Mouse (Mus musculus): Measurements from ENCODE around the gene Slc35e4. TPM values are rescaled to one million over a fixed set of nuclear protein-coding genes. Genes with fewer than 3 reads are reported as not detected.
"Not testable (repeated sequence)": the region's sequence is repeated elsewhere in the genome, so short reads cannot be mapped to it uniquely, and the experiment has no call there.

Slc35e4 gene
- polyA plus RNA-seq (2016; fragmentation: Nextera tagmentation; extraction: Ambion mirVana), result 5.4 and 6.8 TPM in 2 replicates

DNA sequence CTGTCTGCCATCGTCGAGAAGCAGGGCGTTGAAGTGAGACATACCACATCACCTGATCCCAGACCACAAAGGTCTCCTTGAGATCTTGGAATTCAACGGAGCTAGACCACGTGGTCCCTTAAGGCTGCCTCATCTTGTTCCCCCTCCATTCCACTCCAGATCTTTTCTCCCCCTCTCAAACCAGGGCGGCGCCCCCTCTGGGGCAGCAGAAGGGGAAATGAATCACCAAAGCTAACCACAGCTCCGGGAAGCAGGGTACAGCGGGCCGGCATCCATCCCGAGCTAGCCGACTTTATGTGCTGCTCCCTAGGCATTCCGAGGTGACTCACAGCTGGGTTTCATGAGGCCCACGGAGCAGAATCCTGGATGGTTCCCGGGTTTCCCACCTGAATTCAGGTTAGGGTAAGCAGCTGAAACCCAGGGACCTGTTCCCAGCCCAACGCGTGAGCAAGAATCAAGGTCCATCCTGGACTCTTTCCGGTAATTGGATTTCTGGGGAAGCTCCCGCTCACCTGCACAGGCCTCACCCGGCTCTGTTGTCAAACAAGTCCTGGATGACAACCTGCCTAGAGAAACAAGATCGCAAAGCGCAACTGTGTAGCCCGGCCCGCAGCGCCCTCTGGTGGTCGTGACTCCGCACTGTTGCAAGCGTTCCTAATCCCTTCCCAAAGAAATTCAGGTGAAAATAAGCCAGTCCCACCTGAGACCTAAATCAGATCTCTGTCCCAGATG lies at the start of gene Slc35e4:
Gene Slc35e4 (minus strand): TSS at position 556 of the 732 bp plus-strand sequence.
- H3K4me3 ChIP-seq, result peak within 1 kb of the TSS; percentile 68
- H3K4me1 ChIP-seq (replicated peaks), result peaks cover 46% of the 10 kb centered on the region
- H3K36me3 ChIP-seq, result 0 out of 2 replicates have a peak, but pooled peaks cover 6% of the 10 kb centered on the region
- WGBS, result under 1% methylated on average over 28 of the region's 28 CpGs
- peak within 1 kb of the TSS; percentile 84 for H3K27ac ChIP-seq
- H3K9me3 ChIP-seq, result no peaks in the 10 kb centered on the region
- DNase-seq (ENCODE audit: low spot score), result peak; percentile 85
- H3K27me3 ChIP-seq (ENCODE audit: insufficient read depth, poor library complexity, severe bottlenecking), result peaks cover 18% of the 10 kb centered on the region

DNA sequence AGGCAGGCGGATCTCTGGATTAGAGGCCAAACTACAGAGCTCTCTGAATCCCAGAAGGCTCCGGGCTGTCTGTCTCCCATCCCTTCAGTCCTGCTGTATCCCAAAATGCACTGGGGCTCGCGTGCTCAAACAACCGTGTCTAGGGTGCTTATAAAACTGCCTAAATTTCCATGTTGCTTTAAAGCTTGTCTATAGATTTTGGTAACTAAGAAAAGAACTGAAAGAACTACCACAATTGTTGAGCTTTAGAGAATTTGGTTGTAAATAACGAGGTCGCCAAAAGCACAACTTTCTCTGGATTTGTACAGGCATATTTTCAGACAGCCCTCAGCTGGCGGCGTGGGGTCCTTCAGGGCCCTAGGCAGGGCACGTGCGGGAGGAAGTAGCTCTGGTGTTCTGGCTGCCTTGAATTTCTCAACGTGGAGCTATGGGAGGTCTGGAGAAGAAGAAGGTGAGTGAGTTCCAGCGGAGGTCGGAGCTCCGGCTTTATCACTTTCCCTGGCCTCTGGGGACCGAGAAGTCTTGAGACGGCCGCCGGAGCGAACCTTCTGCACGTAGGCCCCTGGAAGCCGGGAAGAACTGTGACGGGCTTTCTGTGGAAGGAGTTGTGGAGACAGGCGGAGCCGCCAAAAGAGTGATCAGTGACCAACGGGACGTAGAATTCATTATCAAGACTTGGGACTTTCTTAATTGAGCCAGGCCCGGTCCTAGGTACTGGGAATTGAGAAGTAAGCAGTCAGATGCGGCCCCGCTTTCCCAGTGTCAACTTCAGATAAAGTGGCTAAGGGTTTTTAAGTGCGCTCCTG lies 49.3 kb upstream of the Slc35e4 start, which contains the start of gene Pes1:
Gene Pes1 (plus strand): TSS at position 366 of the 806 bp plus-strand sequence.
- peak within 1 kb of the TSS; percentile 93 for H3K27ac ChIP-seq
- H3K36me3 ChIP-seq, result peaks cover 24% of the 10 kb centered on the region
- peaks cover 18% of the 10 kb centered on the region for H3K4me1 ChIP-seq (replicated peaks)
- no peaks in the 10 kb centered on the region for H3K27me3 ChIP-seq (ENCODE audit: insufficient read depth, poor library complexity, severe bottlenecking)
- peak within 1 kb of the TSS; percentile 89 for H3K4me3 ChIP-seq
- DNase-seq (ENCODE audit: low spot score), result peak; percentile 82
- H3K9me3 ChIP-seq, result no peaks in the 10 kb centered on the region
- WGBS, result under 1% methylated on average over 31 of the region's 31 CpGs

DNA sequence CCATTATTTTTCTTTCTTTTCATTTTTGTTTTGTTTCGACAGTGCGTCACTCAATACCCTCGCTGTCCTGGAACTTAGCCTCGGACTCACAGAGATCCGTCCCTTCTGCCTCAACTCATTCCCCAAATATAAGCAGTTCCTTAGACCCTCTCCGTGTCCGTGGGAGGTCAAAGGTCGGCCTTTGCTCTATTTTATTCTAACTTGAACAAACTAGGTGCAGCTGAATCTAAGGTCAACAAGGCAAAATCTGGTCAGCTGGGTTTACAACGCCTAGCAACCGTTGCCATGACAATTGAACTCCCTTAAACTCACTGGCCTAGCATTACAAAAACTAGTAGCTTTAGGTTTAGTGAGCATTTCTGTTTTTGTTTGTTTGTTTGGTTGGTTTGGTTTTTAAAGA lies 48.7 kb upstream of the Slc35e4 start:
- H3K9me3 ChIP-seq, result no peaks in the 10 kb centered on the region
- H3K27ac ChIP-seq, result peak overlapping the region; percentile 93
- H3K27me3 ChIP-seq (ENCODE audit: insufficient read depth, poor library complexity, severe bottlenecking), result no peaks in the 10 kb centered on the region
- peak overlapping the region; percentile 89 for H3K4me3 ChIP-seq
- peaks cover 18% of the 10 kb centered on the region for H3K4me1 ChIP-seq (replicated peaks)
- DNase-seq (ENCODE audit: low spot score), result no peak
- peaks cover 17% of the 10 kb centered on the region for H3K36me3 ChIP-seq
- 69% methylated on average over 10 of the region's 10 CpGs for WGBS

DNA sequence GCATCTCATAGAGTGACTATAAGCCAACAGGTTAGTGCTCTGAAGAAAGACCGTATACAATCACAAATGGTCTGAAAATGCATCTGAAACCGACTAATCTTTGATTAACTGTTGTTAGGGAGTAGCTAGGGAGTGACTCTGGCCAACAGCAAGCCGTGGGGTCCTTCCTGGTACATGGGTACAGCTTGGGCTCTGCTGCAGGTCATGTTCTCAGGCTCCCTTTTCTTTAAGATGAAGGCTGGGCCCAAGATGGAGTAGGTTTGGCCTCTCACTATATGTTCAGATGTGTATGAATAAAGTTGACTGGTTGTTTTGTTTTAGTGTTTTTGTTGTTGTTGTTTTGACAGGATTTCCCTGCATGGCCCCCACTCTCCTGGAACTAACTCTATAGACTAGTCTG lies 47.3 kb upstream of the Slc35e4 start:
- no peak for DNase-seq (ENCODE audit: low spot score)
- H3K4me1 ChIP-seq (replicated peaks), result peaks cover 18% of the 10 kb centered on the region
- H3K9me3 ChIP-seq, result no peaks in the 10 kb centered on the region
- H3K27ac ChIP-seq, result no peak overlapping the region
- H3K36me3 ChIP-seq, result peaks cover 8% of the 10 kb centered on the region
- 73% methylated on average over 3 of the region's 3 CpGs for WGBS
- H3K4me3 ChIP-seq, result no peak overlapping the region
- no peaks in the 10 kb centered on the region for H3K27me3 ChIP-seq (ENCODE audit: insufficient read depth, poor library complexity, severe bottlenecking)

DNA sequence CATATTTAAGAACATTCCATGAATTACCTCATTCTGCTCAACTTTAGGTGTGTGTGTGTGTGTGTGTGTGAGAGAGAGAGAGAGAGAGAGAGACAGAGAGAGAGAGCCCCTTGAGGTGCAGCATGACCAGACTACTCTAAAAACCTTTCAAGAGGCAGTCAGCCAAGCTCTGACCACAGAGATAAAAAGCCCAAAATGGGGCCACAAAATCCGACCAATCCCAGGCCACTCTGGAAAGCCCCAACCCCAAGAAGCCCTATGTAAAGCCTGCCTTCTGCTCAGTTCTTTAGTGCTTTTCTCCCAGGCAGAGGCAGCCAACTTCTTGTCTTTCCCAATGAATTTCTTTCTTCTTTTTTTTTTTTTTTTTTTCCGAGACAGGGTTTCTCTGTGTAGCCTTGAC lies 46.4 kb upstream of the Slc35e4 start:
- no peaks in the 10 kb centered on the region for H3K27me3 ChIP-seq (ENCODE audit: insufficient read depth, poor library complexity, severe bottlenecking)

DNA sequence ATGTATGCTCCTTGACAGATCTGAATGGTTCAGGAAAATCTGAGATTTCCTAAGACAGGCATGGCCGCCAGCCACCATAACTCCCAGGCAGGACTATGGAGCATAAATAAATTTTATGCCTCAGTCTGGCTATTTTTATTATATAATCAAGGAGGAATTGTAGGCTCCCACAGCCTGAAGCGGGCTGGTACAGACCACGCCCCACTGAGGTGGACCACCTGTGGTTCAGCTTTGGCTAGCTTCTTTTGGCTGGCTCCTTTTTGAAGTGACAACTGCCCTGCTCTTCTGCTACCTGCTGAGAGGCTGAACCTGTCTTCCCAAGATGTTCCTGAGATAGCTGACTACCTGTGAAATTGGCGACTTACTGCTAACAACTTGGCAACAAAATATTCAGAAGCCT lies 40.9 kb upstream of the Slc35e4 start:
- not testable (repeated sequence) for H3K36me3 ChIP-seq; H3K4me3 ChIP-seq; DNase-seq (ENCODE audit: low spot score); H3K27me3 ChIP-seq (ENCODE audit: insufficient read depth, poor library complexity, severe bottlenecking); H3K4me1 ChIP-seq (replicated peaks); H3K27ac ChIP-seq
- peaks cover 26% of the 10 kb centered on the region; the same call in 1 of the 2 replicates for H3K9me3 ChIP-seq
- WGBS, result 74% methylated on average over 4 of the region's 4 CpGs

More for the DNA sequence above, 46.4 kb upstream of the Slc35e4 start:
- WGBS, result 64% methylated on average over 2 of the region's 2 CpGs
- no peak for DNase-seq (ENCODE audit: low spot score)
- Histone ChIP-seq H3K4me1 (replicated peaks) (peaks cover 16% of the 10 kb centered on the region), H3K9me3 (0 out of 2 replicates have a peak, but pooled peaks cover 5% of the 10 kb centered on the region), H3K4me3 (no peak overlapping the region), H3K27ac (no peak overlapping the region), H3K36me3 (no peaks in the 10 kb centered on the region)

DNA sequence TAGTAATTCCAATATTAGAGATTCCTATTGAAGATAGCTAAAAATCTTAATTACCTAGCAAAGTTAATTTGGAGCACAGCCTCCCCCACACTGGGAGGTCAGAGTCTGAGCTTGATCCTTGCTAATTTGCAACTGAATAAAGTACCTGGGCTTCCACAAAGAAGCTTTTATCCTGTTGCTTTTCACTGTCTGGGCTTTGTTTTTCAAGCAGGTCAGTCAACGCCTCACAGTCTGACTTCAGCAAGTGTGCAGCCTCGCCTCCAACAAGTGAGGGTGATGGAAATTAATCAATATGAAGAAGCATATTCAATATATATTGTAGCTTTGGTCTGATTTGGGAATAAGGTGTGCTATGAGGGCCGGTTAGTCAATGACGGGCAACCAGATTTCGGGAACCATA lies 40.4 kb upstream of the Slc35e4 start:
- not testable (repeated sequence) for H3K4me3 ChIP-seq; H3K4me1 ChIP-seq (replicated peaks); H3K27ac ChIP-seq; H3K27me3 ChIP-seq (ENCODE audit: insufficient read depth, poor library complexity, severe bottlenecking); H3K36me3 ChIP-seq; DNase-seq (ENCODE audit: low spot score)
- WGBS, result 77% methylated on average over 5 of the region's 5 CpGs
- H3K9me3 ChIP-seq, result peaks cover 26% of the 10 kb centered on the region; the same call in 1 of the 2 replicates

DNA sequence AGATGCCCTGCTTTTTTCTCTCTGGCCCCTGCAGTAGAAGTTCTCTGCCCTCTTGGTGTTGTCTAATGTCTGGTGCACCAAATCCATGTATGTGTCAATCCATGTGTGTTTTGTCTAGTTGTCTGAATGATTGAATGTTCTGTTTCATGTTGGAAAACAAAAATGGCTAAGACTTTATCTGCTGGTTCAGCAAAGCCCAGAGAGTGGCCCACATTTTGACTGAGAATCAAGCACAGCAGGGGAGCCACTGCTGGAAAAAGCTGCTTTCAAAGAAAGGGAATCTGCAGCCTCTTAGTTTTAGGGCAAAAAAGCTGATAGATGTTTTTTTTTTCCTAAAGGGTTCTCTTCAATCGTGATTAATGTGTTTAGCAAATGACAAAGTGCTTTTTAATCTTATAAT lies 31.9 kb upstream of the Slc35e4 start:
- WGBS, result 10% methylated on average over 1 of the region's 1 CpGs
- no peak overlapping the region for H3K4me3 ChIP-seq
- no peaks in the 10 kb centered on the region for H3K9me3 ChIP-seq
- H3K36me3 ChIP-seq, result no peaks in the 10 kb centered on the region
- no peak overlapping the region for H3K27ac ChIP-seq
- DNase-seq (ENCODE audit: low spot score), result no peak
- H3K27me3 ChIP-seq (ENCODE audit: insufficient read depth, poor library complexity, severe bottlenecking), result 0 out of 2 replicates have a peak, but pooled peaks cover 2% of the 10 kb centered on the region
- no peaks in the 10 kb centered on the region for H3K4me1 ChIP-seq (replicated peaks)

DNA sequence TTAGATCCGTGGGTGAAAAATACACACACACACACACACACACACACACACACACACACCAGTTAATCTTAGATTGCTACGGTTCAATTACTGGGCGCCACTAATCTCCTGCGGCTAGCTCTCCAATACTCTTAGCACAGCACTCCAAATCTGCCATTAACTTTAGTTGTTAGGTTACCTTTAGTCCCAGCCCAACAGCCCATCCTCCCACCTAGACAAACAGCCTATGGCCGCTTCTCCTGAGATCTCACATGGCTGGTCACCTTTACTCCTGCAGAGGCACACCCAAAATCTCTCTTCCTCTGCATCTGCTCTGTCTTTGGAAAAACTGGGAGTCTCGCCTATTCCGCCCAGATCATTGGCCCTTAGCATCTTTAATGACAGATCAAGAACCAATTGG lies 26.9 kb upstream of the Slc35e4 start:
- no peak overlapping the region for H3K27ac ChIP-seq
- no peaks in the 10 kb centered on the region for H3K36me3 ChIP-seq
- 0 out of 2 replicates have a peak, but pooled peaks cover 2% of the 10 kb centered on the region for H3K27me3 ChIP-seq (ENCODE audit: insufficient read depth, poor library complexity, severe bottlenecking)
- DNase-seq (ENCODE audit: low spot score), result no peak
- H3K4me1 ChIP-seq (replicated peaks), result no peaks in the 10 kb centered on the region
- H3K9me3 ChIP-seq, result no peaks in the 10 kb centered on the region
- 90% methylated on average over 7 of the region's 7 CpGs for WGBS
- H3K4me3 ChIP-seq, result no peak overlapping the region

DNA sequence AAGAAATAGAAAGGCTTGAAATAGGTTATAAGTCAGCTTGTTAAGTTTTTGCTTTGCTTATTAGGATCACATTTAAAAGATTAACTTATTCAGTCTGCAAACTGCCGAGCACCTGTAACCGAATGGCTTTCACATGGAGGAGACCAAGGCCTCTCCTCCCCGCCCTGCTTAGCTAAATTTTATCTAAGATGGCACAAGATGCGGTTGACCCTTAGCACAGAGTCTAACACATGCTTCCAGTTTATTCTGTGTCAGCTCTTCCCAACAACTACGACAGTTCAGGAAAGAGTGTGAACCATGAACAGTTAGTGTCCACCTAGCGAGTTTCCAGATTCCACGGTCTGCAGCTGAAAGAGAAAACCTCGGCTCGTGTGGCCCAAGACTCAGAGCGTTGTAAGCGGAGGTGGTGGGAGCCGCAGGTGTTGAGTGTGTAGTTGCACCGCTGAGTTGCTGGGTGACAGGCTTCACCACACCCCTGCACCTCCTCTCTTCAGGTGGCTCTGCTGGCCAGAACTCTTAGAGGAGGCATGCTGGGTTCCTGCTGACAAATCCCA lies 22.9 kb upstream of the Slc35e4 start:
- Histone ChIP-seq H3K4me1 (replicated peaks) (peaks cover under 1% of the 10 kb centered on the region; the same call in 1 of the 2 replicates), H3K4me3 (no peak overlapping the region), H3K27me3 (ENCODE audit: insufficient read depth, poor library complexity, severe bottlenecking) (no peaks in the 10 kb centered on the region), H3K27ac (no peak overlapping the region), H3K36me3 (no peaks in the 10 kb centered on the region), H3K9me3 (no peaks in the 10 kb centered on the region)
- WGBS, result 81% methylated on average over 13 of the region's 13 CpGs
- no peak for DNase-seq (ENCODE audit: low spot score)

DNA sequence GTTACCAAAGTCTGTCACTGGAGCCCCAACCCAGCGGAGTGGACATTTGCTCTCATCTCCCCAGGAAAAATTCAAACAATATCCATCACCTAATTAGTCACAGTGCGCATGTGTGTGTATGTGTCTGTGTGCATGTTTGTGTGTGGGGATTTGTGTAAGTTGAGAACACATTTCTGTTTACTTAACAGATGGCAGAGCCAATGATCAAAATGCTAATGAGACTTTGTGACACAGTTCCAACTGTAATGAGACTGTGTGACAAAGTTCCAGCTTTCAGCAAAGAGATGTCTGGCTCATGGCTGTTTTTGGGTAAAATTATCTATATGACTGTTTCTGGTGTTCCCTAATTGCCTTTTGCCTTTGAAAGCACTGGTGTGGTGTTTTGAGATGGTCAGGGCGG lies 21.9 kb upstream of the Slc35e4 start:
- 86% methylated on average over 3 of the region's 3 CpGs for WGBS
- no peaks in the 10 kb centered on the region for H3K27me3 ChIP-seq (ENCODE audit: insufficient read depth, poor library complexity, severe bottlenecking)
- no peak overlapping the region for H3K27ac ChIP-seq
- no peak for DNase-seq (ENCODE audit: low spot score)
- no peaks in the 10 kb centered on the region for H3K36me3 ChIP-seq
- H3K4me3 ChIP-seq, result no peak overlapping the region
- peaks cover 12% of the 10 kb centered on the region for H3K4me1 ChIP-seq (replicated peaks)
- no peaks in the 10 kb centered on the region for H3K9me3 ChIP-seq

DNA sequence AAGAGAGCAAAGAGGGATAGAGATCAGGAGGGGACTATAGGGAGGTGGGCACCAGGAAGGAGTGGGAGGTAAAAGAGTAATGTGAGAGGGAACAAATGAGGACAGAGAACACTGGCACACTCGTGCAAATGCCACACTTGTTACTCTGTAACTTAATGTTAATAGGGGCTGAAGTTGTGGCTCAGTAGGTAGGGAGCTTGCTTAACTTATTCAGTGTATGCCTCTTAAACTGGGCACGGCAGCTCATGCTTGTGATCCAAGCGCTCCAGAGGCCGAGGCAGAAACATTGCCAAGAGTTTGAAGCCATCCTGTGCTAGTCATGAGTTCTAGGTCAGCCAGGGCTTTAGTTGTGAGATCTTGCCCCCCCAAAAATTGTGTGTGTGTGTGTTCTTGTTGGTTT lies 20.7 kb upstream of the Slc35e4 start:
- no peak overlapping the region for H3K27ac ChIP-seq
- H3K27me3 ChIP-seq (ENCODE audit: insufficient read depth, poor library complexity, severe bottlenecking), result no peaks in the 10 kb centered on the region
- DNase-seq (ENCODE audit: low spot score), result no peak
- no peaks in the 10 kb centered on the region for H3K36me3 ChIP-seq
- peaks cover 19% of the 10 kb centered on the region for H3K4me1 ChIP-seq (replicated peaks)
- 75% methylated on average over 4 of the region's 4 CpGs for WGBS
- H3K4me3 ChIP-seq, result no peak overlapping the region
- no peaks in the 10 kb centered on the region for H3K9me3 ChIP-seq
